Mouse (Mus musculus) kidney, adult 2 months (tissue): Measurements from ENCODE around the gene Slc19a2. TPM values are rescaled to one million over a fixed set of nuclear protein-coding genes. Genes with fewer than 3 reads are reported as not detected.
"Not testable (repeated sequence)": the region's sequence is repeated elsewhere in the genome, so short reads cannot be mapped to it uniquely, and the experiment has no call there.

Experiments used
- DNase-seq: peaks from one replicate; pipeline ENCODE4 v3.0.0; 2021
- H3K27ac ChIP-seq: fragments of 200-500 bp; 2 replicates; pipeline ENCODE4 v1.5.1; 2012; ENCODE audit warnings: low read depth, low read length, control low read depth, inconsistent platforms; ENCODE audit not compliant: insufficient read depth
- H3K27me3 ChIP-seq: fragments of 200-500 bp; replicated peaks from 2 replicates; pipeline ENCODE4 v1.6.1; 2012; ENCODE audit warnings: mild to moderate bottlenecking, moderate library complexity, low read length, inconsistent platforms; ENCODE audit not compliant: control insufficient read depth, insufficient read depth
- H3K36me3 ChIP-seq: fragments of 200-500 bp; 2 replicates; pipeline ENCODE4 v1.6.1; 2012; ENCODE audit warnings: mild to moderate bottlenecking, moderate library complexity, low read length, inconsistent platforms; ENCODE audit not compliant: control insufficient read depth, insufficient read depth
- H3K4me1 ChIP-seq: fragments of 200-500 bp; 2 replicates; pipeline ENCODE4 v1.6.1; 2011; ENCODE audit warnings: low read length; ENCODE audit not compliant: control insufficient read depth, insufficient read depth
- H3K4me3 ChIP-seq: fragments of 200-500 bp; 2 replicates; pipeline ENCODE4 v1.5.1; 2011; ENCODE audit warnings: mild to moderate bottlenecking, low read depth, low read length, control low read depth; ENCODE audit not compliant: insufficient read depth
- CTCF ChIP-seq: fragments of 200-500 bp; conservative IDR thresholded peaks from 2 replicates; pipeline ENCODE4 v1.5.1; 2011; ENCODE audit warnings: low read depth, mild to moderate bottlenecking, control low read depth, low read length, moderate library complexity, mixed read lengths; ENCODE audit not compliant: insufficient read depth, insufficient read length
- POLR2A ChIP-seq: fragments of 200-500 bp; IDR thresholded peaks from one replicate; pipeline ENCODE4 v1.6.1; 2011; ENCODE audit warnings: low read depth, low read length, control low read depth
- WGBS: fragments of 180-500 bp; shearing (Covaris S2); methylation state at CpG from one replicate; pipeline ENCODE4 v1.1.7; 2018; 5-methylcytosine and 5-hydroxymethylcytosine counted together
- polyA plus RNA-seq: library from polyadenylated mRNA; depleted of rRNA; stranded (reverse); fragments of >200 nt; gene quantifications from 2 replicates; pipeline ENCODE4 v1.2.3, GENCODE M21; 2012

The Slc19a2 gene
- polyA plus RNA-seq, 1 experiment: 11.2 TPM

DNA sequence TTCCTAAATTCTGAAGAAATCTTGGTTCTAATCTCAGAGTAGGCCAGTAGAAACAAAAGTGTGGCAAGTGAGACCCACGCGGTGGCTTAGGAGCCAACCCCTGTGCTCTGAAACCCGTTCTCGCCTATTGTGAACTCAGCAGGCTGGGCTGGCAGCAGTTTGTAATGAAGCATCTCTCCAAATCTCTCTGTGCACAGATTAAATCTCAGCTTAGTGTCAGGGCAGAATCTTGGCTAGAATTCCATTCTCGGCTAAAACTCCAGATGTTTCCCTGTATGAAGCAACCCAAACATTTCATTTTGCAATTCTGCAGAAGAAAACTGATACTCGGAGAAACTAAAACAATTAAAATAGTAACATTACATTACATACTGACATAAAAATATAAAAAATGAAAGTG lies 33.3 kb upstream of the Slc19a2 start:
- 81% methylated on average over 6 of the region's 6 CpGs for WGBS
- Histone ChIP-seq H3K27me3 (no peaks in the 10 kb centered on the region), H3K4me1 (no peaks in the 10 kb centered on the region), H3K27ac (no peak overlapping the region), H3K36me3 (no peaks in the 10 kb centered on the region), H3K4me3 (no peak overlapping the region)
- TF ChIP-seq CTCF (no peak), POLR2A (no peak)
- no peak for DNase-seq

DNA sequence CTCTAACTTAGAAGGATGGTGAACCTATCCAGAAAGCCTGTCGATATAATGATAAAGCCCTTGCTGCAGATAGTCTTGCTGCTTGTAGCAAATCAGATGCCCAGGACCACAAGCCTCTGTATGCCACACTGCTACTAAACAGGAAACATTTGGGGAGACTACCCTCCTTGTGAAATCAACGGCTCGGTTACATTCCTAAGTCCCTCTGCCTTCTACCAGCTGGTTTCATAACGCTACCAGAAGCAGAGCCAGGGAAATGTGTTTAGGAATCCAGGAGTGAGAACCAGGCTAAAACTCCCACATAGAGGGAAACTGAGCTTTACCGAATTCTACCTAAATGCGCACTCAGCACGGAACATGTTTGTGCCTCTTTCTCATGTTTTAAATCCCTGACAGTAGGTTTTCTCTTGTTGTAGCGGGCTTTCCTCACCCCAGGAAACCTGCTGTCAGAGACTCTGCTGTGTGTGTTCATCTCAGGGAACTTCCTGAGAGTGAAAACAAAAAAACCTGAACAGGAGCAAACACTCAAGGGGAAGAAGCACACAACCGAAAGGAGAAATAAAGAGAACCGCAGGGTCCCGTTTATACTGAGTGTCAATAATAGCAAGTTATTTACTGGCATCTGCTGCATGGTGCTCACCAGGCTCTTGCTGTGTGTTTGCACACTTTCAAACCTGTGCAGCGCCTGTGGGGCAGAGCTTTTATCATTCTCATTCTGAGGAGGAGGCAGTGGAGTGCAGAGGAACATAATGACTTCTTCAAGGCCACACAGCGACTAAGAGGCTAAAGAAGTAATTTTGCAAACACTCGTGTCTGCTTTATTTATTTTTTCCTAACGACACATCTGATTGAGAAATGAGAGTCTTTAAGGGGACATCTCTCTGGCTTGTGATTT lies 30.8 kb upstream of the Slc19a2 start:
- 42% methylated on average over 15 of the region's 15 CpGs for WGBS
- Histone ChIP-seq H3K27ac (no peak overlapping the region), H3K4me3 (no peak overlapping the region), H3K36me3 (no peaks in the 10 kb centered on the region), H3K4me1 (no peaks in the 10 kb centered on the region), H3K27me3 (no peaks in the 10 kb centered on the region)
- no peak for DNase-seq
- TF ChIP-seq POLR2A (no peak), CTCF (no peak)

DNA sequence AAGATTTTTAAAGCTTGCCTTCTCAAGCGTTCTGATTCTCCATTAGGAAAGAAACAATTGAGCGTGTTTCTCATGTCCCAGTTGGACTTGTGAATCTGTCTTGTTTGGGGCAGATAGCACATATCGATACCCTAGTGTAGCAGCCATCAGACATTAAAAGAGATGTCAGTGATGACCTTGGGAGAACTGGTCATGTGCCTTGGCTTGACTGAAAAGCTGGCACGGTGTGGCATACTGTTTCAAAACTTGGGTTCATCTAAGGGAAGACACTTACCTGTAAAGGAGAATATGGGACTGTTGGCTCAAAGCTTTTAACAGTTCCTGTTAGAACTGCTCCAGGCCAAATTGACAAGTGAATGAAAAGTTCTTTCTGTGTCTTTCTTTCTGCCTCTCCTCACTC lies 28.6 kb upstream of the Slc19a2 start:
- Histone ChIP-seq H3K27ac (no peak overlapping the region), H3K4me3 (no peak overlapping the region), H3K4me1 (no peaks in the 10 kb centered on the region), H3K36me3 (no peaks in the 10 kb centered on the region), H3K27me3 (no peaks in the 10 kb centered on the region)
- DNase-seq: no peak
- WGBS: 89% methylated on average over 4 of the region's 4 CpGs
- TF ChIP-seq CTCF (no peak), POLR2A (no peak)

DNA sequence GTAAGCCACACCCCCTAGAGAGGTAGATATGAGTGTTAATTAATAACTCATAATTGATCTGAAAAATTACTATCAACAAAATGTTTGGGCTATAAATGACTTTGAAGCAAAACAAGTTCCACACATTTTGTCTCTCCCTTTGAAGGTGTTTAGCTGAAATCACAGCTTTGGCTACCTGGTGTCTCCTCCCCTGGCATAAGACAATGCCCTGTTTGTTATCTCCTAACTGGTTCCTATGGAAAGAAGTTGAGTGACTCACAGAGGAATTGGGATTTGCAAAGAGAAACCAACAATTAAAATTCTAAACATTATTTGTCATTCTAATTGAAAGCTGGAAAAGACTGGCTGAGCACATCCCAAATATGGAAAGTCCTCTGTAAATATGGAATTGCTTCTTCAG lies 25.8 kb upstream of the Slc19a2 start:
- TF ChIP-seq CTCF: no peak
- no peak for TF ChIP-seq POLR2A
- no peak for DNase-seq
- Histone ChIP-seq H3K4me1 (no peaks in the 10 kb centered on the region), H3K36me3 (no peaks in the 10 kb centered on the region), H3K27me3 (no peaks in the 10 kb centered on the region), H3K27ac (no peak overlapping the region), H3K4me3 (no peak overlapping the region)

DNA sequence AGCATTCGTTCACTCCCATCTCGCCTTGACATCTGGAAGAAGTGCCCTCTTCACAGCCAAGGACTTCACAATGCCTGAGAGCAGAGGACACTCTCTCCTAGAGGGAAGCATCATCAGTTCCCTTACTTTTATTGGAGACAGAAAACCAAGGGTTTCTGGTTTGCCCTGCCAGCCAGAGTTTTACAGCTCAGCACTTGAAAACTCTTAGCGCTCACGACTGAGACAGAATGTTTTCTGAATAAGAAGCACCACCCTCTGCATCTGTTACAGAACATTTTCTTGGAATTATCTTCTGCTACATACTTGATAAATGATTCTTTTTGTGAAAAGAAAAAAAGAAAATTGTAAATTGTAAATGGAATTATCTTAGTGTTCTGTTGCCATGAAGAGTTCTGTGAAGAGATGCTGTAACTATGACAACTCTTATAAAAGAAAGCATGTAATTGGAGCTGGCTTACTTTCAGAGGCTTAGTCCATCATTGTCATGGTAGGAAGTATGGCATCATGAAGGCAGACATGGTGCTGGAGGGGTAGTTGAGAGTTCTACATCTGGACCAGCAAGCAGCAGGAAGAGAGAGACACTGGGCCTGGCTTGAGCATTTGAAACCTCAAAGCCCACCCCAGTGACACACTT lies 16.8 kb upstream of the Slc19a2 start:
- H3K27ac ChIP-seq, H3K27me3 ChIP-seq, H3K36me3 ChIP-seq, H3K4me1 ChIP-seq, H3K4me3 ChIP-seq, DNase-seq: not testable (repeated sequence)
- 81% methylated on average over 2 of the region's 4 CpGs for WGBS

DNA sequence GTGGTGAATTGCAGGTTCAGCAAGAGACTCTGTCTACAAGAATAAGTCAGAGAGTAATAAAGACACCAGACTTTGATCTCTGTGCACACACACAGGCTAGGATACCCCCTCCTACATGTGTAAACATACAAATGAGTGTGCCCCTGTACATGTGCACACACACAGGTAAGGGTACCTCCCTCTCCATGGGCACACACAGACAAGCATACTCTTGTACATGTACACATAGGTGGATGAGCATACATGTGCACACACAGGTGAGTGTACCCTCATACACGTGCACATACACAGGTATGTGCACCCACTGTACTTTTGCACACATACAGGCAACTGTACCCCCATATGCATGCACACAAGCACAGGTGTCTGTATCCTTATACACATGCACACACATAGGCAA lies 15.4 kb upstream of the Slc19a2 start:
- no peak for TF ChIP-seq POLR2A
- Histone ChIP-seq H3K27me3 (no peaks in the 10 kb centered on the region), H3K27ac (no peak overlapping the region), H3K4me3 (no peak overlapping the region), H3K4me1 (no peaks in the 10 kb centered on the region), H3K36me3 (no peaks in the 10 kb centered on the region)
- WGBS: 83% methylated on average over 1 of the region's 1 CpGs
- DNase-seq: no peak

DNA sequence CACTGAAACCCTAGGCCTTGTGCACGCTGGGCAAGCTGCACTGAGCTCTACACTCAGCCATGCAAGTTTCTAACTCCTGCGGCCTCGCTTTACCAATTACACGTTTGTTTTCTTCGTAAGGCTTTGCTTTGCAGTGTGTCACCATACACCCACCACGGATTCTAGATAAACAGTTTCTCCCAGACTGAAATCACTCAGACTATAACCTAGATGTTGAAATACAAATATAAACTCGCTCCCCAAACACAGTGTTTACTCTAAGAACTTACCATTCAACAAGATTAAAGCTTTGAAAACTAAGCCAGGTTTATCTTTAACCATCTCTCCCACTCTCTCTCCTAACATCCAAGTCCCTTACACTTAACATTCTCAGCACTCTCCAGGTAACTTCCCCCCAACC lies 13.8 kb upstream of the Slc19a2 start:
- TF ChIP-seq CTCF: no peak
- TF ChIP-seq POLR2A: no peak
- Histone ChIP-seq H3K4me3 (no peak overlapping the region), H3K36me3 (no peaks in the 10 kb centered on the region), H3K27me3 (no peaks in the 10 kb centered on the region), H3K27ac (no peak overlapping the region), H3K4me1 (no peaks in the 10 kb centered on the region)
- WGBS: 58% methylated on average over 7 of the region's 7 CpGs
- DNase-seq: no peak

DNA sequence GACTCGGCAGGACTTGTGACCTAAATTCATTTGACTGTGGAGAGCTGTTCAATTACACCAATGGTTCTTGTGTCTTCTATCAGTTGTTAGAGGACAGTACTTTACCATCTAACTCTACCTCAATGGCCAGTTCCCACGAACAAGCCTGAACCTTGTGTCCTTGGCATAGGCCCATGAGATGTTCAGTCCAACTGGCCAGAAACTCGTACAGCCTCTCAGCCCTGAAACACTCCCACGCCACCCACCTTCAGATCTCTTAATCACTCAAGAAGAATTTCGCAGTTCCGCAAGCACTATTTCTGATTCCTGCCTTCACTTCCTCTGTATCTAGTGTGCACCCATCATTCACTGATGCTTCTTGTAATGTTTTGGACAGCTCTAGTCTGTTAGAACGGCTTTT lies 12.8 kb upstream of the Slc19a2 start:
- no peak overlapping the region for H3K27ac ChIP-seq
- TF ChIP-seq POLR2A: no peak
- TF ChIP-seq CTCF: no peak
- H3K36me3 ChIP-seq: no peaks in the 10 kb centered on the region
- H3K4me3 ChIP-seq: no peak overlapping the region
- DNase-seq: peak; percentile 58
- H3K4me1 ChIP-seq: no peaks in the 10 kb centered on the region
- 46% methylated on average over 7 of the region's 7 CpGs for WGBS
- H3K27me3 ChIP-seq: no peaks in the 10 kb centered on the region
